Mouse (Mus musculus): ENCODE data around the gene Srsf11. TPM values are rescaled to one million over a fixed set of nuclear protein-coding genes. Genes with fewer than 3 reads are reported as not detected.

Gene Srsf11
- polyA plus RNA-seq (2012; ENCODE audit: low replicate concordance) = 104 TPM in 2 replicates

DNA sequence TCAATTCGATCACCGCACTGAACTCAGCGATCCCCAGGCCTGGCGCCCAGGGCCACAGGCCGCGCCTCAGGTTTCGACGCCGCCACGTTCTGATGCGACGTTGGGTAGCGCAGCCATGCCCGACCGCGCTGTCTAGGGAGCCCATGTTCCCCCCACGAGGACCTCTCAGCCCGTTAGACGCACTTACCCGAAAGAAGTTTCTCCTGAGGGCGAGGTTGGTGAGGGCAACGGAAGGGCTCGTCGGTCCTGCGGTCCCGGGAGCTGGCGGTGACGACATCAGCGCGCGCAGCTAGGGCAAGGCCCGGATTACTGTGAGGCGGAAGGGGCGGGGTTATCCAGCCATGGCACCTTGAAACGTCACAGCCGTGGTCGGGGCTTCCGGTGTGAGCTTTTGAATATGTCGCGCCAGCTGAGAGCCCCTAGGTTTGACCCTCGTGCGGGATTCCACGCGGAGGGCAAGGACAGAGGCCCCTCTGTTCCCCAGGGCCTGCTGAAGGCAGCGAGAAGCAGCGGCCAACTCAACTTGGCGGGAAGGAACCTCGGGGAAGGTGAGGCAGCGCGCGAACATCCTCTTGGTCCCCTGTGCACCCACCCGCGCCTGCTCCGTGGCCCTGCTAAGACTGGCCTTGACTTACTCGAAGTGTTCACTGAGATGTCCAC, at the start of gene Srsf11, which contains the start of gene Lrrc40:
Gene Srsf11, minus strand, starts transcription at position 311 of the 660 bp plus-strand sequence.
Gene Lrrc40, plus strand, starts transcription at position 334 of the 660 bp plus-strand sequence.

Other genes with a start within 250 kb of the Srsf11 start
- not detected in 2 replicates for gene Cth, start 111.6 kb downstream of the Srsf11 start, polyA plus RNA-seq (2012; ENCODE audit: low replicate concordance)
- 30.0 and 51.7 TPM in 2 replicates for gene Ankrd13c, start 89.4 kb downstream of the Srsf11 start, polyA plus RNA-seq (2012; ENCODE audit: low replicate concordance)
- 10.3 and 11.5 TPM in 2 replicates for gene Lrrc40, start within 50 bp of the Srsf11 start, polyA plus RNA-seq (2012; ENCODE audit: low replicate concordance)